Mouse (Mus musculus): ENCODE measurements around the gene Gpr107.
A peak's percentile ranks its signal among the peaks of the same experiment; 100 is the strongest.

The Gpr107 gene

DNA sequence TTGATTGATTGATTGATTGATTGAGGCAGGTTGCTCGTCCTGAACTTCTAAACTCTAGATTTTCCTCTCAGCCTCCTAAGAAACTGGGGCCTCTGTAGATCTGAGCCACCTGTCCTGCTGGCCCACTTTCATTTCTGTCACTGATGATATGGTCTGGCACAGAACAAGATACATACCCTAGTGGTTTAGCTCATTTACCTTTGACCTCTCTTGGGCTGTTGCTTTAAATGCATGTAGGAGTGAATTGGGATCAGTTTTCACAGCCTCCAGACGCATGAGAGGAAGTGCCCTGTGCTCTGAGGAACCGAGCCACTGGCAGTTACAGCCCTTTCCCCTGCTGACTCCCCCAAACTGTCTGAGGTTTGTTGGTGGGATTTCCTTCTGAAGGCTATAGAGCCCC, 50.2 kb downstream of the Gpr107 start:
- DNase-seq: no peak

GRCm38 (mm10) chr2:31202956-31203355, 50.8 kb downstream of the Gpr107 start:
- DNase-seq: no peak

- DNase-seq: no peak
Observed at GRCm38 (mm10) chr2:31204677-31205076, 52.6 kb downstream of the Gpr107 start.

- no peak for DNase-seq
Observed at GRCm38 (mm10) chr2:31206211-31206610, 54.1 kb downstream of the Gpr107 start.

DNA sequence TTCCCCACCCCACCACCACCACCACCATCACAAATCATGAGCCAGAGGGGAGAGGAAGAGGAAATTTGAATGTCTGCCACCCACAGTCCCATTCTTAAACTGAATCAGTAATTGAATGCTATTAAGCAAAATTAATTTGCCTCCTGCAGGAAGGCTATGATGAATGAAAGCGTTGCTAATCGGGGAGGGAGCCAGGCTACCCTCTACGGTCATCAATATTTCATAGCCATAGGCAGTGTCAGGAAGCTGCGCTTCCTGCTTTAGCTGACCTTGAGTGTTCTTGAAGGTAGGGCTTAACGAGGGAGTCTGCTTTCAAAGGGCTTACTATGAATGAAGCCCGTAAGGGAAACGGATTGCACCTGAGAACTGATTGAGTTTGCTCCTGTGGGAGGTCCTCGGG, 54.8 kb downstream of the Gpr107 start:
- DNase-seq: no peak

- DNase-seq: no peak
Observed at GRCm38 (mm10) chr2:31208544-31209142, 56.5 kb downstream of the Gpr107 start.

DNA sequence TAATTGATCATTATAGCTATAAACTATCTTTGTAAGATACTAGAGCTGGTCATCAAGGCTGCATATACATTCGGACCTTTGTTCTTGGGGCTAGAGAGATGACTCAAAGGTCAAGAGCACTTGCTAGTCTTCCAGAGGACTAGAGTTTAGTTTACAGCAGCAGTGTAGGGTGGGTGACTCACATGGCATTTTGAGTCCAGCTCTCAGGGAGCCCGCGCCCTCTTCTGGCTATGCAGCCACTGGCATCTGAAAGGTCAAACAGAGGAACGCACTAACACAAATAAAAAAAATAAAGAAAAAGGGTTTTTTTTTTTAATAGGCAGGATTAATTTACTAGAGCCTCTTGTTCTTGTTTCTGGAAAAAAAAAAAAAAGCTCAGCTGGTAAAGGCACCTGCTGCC, 57.4 kb downstream of the Gpr107 start:
- DNase-seq: no peak

- no peak for DNase-seq
Observed at GRCm38 (mm10) chr2:31210144-31210847, 58.2 kb downstream of the Gpr107 start.

DNA sequence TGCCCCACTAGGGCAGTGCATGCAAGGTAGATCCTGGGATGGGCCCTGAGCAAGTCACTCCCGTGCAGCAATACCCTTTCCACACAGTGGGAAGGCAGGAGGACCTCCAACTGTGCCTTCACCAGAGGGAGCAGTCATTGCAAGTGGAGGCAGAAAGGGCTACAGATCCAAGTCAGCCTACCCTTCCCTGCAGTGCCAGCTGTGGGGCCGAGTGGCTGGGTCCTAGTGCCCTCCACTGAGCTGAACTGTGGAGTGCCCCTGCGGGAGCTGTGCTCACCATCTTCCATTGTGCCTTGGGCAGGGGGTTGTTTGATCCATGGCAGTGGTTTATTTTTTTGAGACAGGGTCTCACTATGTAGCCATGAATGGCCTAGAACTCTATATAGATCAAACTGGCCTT, 59.1 kb downstream of the Gpr107 start:
- no peak for DNase-seq

DNA sequence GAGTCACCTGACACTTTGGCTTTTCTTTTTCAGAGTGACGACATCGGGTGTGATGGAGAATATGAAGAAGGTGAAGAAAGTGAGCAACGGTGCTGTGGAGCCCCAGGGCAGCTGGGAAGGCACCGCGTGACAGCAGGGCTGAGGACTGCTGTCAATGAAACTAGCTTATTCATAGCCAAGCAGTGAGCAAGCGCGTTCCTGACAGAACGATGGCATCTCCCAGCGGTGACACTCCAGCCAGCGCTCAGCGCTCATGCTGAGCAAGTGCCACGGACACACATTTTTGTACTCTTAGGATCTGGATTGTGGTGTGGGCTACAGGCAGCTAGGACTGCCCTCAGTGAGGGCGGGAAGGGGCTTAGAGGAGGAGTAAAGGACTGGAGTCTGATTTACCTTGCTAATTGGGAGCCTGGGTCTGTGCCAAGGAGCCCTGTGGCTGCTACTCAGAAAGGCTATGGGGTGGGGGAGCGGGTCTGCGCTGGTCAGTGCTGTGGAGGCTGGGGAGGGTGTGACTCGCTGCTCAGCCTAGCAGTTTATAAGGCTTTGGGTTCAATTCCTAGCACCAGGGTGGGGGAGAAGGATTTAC, 62.2 kb downstream of the Gpr107 start:
- DNase-seq: no peak

- no peak for DNase-seq
Observed at GRCm38 (mm10) chr2:31218611-31219010, 66.5 kb downstream of the Gpr107 start.

DNA sequence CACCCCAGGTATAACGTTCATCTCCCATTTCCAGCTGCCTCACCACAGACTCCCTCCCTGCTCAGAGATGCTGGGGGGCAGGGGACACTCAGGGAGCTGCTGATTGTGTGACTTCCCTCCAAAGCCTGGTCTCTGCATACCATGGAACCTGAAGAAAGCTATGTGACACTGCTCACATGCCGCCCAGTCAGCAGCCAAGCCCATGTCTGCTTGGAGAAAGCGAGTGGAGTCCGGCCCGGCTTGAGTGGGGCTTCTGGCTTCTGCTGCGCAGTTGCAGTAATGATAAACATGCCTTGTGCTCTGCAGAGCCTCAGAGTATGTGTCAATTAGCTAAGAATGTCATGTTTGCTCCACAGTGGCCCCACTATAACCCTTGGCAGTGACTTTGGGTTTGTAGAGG, 67.4 kb downstream of the Gpr107 start:
- no peak for DNase-seq

DNA sequence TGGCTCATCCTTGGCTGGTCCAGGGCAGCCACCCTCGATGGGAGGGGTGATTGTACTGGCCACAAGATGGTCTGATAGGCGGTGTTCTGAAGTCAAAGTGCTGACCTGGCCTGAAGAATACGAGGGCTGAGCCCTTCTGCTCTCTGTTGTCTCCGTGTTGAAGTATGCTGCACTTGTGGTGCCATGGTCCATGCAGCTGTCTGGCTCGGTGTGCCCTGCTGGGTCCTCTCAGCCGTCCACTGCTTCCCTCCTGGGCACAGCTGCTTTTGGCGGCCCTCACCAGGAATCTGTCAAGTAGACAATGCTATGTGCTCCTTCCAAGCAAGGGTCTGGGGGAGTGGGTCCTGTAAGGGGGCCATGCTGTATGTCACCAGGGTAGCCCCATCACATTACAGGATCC, 68.7 kb downstream of the Gpr107 start:
- no peak for DNase-seq

- no peak for DNase-seq
Observed at GRCm38 (mm10) chr2:31221582-31221981, 69.5 kb downstream of the Gpr107 start.

GRCm38 (mm10) chr2:31228768-31229311, 76.7 kb downstream of the Gpr107 start:
- no peak for DNase-seq

DNA sequence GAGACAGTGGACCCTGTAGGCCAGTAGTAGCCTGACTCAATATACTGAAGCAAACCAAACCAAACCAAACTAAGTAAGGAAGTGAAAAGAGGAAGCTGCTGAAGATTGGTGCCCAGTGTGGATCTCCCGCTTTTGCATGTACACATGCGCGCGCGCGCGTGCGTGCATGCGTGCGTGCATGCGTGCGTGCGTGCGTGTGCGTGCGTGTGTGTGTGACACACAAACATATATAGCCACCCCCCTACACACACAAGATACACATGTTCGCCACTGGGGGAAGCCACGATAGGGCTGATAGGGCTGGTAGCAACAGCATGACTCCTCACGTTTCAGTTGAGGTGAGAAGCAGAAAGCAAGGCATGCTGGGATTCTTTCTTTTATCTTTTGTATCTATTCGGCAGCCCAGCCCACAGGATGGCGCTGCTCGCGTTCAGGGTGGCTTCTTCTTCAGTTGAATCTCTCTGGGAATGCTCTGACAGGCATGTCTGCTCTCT, 87.1 kb downstream of the Gpr107 start:
- peak; percentile 43 for DNase-seq

- no peak for DNase-seq
Observed at GRCm38 (mm10) chr2:31239833-31240232, 87.7 kb downstream of the Gpr107 start.

- no peak for DNase-seq
Observed at GRCm38 (mm10) chr2:31241639-31242038, 89.5 kb downstream of the Gpr107 start.

- DNase-seq: peak; percentile 35
Observed at GRCm38 (mm10) chr2:31244216-31244615, 92.1 kb downstream of the Gpr107 start.

GRCm38 (mm10) chr2:31245051-31245450, 92.9 kb downstream of the Gpr107 start:
- DNase-seq: no peak

DNA sequence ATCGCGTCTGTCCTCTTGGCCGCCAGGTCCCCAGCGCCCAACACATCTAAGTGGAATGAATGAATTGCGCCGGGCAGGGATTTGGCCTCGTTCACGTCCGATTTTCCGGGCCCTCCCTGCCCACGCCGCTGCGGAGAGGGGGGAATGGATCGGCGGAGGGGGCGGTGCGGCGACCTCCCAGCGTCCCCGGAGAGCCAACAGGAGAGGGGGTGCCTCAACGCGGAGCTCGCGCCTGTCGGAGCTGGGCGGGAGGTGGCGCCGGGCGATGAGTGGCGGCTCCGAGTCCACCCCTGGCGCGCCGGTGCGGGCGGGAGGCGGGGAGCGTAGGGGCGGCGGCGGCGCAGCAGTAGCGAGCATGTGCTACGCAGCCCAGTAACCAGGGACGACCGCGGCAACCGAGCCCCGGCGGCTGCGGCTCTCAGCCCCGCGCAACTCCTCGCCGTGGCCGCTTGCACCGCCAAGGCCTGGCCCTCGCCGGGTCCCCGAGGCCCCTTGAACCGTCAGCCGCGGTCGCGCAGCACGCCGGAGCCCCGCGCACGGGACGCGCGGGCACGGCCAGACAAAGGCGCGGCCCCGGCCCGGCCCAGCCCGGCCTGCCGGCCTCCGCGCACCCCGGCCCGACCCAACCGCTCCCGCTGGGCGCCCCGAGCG, 93.5 kb downstream of the Gpr107 start, which contains the start of gene Ncs1:
Gene Ncs1 (plus strand): TSS at position 333 of the 651 bp plus-strand sequence.
- peak; percentile 81 for DNase-seq

- peak; percentile 47 for DNase-seq
Observed at GRCm38 (mm10) chr2:31246251-31246971, 94.3 kb downstream of the Gpr107 start.

GRCm38 (mm10) chr2:31248856-31249255, 96.7 kb downstream of the Gpr107 start:
- peak; percentile 16 for DNase-seq
